Mouse (Mus musculus) intestine, embryonic 14.5 days (tissue): ENCODE measurements at regions not wholly inside any gene's neighbourhood (a gene's known extent, or its start where the extent isn't known, plus 50 kb on each side); places are given as distances from the start of the nearest gene placed in this dataset.

Source experiments
- ATAC-seq: fragments of 200-750 bp; cut with Nextera tagmentation; replicated peaks from 2 replicates; pipeline ENCODE4 v1.8.0; 2017; ENCODE audit warnings: low read depth, moderate number of reproducible peaks, moderate TSS enrichment, moderate library complexity; ENCODE audit not compliant: low FRiP score, low TSS enrichment
- DNase-seq: peaks from one replicate; pipeline ENCODE4 v3.0.0-alpha.2; 2018; ENCODE audit warnings: low spot score
- H3K27ac ChIP-seq: fragments of 300-500 bp; sonication (generic); 2 replicates; pipeline ENCODE4 v1.5.1; 2014; ENCODE audit warnings: low read depth, mild to moderate bottlenecking, control low read depth
- H3K27me3 ChIP-seq: fragments of 300-500 bp; sonication (generic); replicated peaks from 2 replicates; pipeline ENCODE4 v1.6.1; 2014; ENCODE audit warnings: low read length, control low read depth; ENCODE audit not compliant: control insufficient read depth, insufficient read depth
- H3K36me3 ChIP-seq: fragments of 300-500 bp; sonication (generic); 2 replicates; pipeline ENCODE4 v1.6.1; 2014; ENCODE audit warnings: low read length, control low read depth; ENCODE audit not compliant: control insufficient read depth, insufficient read depth
- H3K4me1 ChIP-seq: fragments of 300-500 bp; sonication (generic); replicated peaks from 2 replicates; pipeline ENCODE4 v1.6.1; 2014; ENCODE audit warnings: low read length, control low read depth, mixed read lengths; ENCODE audit not compliant: control insufficient read depth, insufficient read depth
- H3K4me2 ChIP-seq: fragments of 300-500 bp; sonication (generic); 2 replicates; pipeline ENCODE4 v1.6.1; 2014; ENCODE audit warnings: low read length
- H3K4me3 ChIP-seq: fragments of 300-500 bp; sonication (generic); 2 replicates; pipeline ENCODE4 v1.5.1; 2014; ENCODE audit warnings: low read depth, low read length, control low read depth, mixed read lengths
- H3K9ac ChIP-seq: fragments of 300-500 bp; sonication (generic); 2 replicates; pipeline ENCODE4 v1.6.1; 2014; ENCODE audit warnings: mild to moderate bottlenecking, low read length
- H3K9me3 ChIP-seq: fragments of 300-500 bp; sonication (generic); 2 replicates; pipeline ENCODE4 v1.6.1; 2016; ENCODE audit warnings: low read length, control low read depth; ENCODE audit not compliant: control insufficient read depth
- WGBS: fragments of 180-500 bp; shearing (Covaris S2); extraction: QIAGEN DNeasy Blood & Tissue Kit; methylation state at CpG from one replicate; pipeline ENCODE4 v1.1.7; 2014; 5-methylcytosine and 5-hydroxymethylcytosine counted together

- ATAC-seq = no peak
- peak overlapping the region; percentile 80 for H3K27ac ChIP-seq
- no peaks in the 10 kb centered on the region for H3K36me3 ChIP-seq
- peaks cover 24% of the 10 kb centered on the region for H3K4me1 ChIP-seq
- 0 out of 2 replicates have a peak overlapping the region, but pooled peaks have one; percentile 25 for H3K9ac ChIP-seq
- no peaks in the 10 kb centered on the region for H3K27me3 ChIP-seq
- H3K9me3 ChIP-seq = no peaks in the 10 kb centered on the region
- no peak for DNase-seq
- H3K4me3 ChIP-seq = no peak overlapping the region
- H3K4me2 ChIP-seq = no peak overlapping the region
- WGBS = 75% methylated on average over 10 of the region's 10 CpGs
Measured at GRCm38 (mm10) chr17:84111787-84112370, 75.9 kb downstream of the Zfp36l2 start.

- Histone ChIP-seq H3K36me3 (no peaks in the 10 kb centered on the region), H3K9me3 (no peaks in the 10 kb centered on the region), H3K4me2 (no peak overlapping the region), H3K9ac (no peak overlapping the region), H3K27ac (no peak overlapping the region), H3K4me1 (peaks cover 23% of the 10 kb centered on the region), H3K4me3 (no peak overlapping the region), H3K27me3 (no peaks in the 10 kb centered on the region)
- DNase-seq = no peak
- ATAC-seq = no peak
- 82% methylated on average over 9 of the region's 9 CpGs for WGBS
Measured at GRCm38 (mm10) chr17:84110945-84111344, 76.8 kb downstream of the Zfp36l2 start.

GRCm38 (mm10) chr17:84110000-84110695 is 77.6 kb downstream of the Zfp36l2 start:
- H3K9ac ChIP-seq = no peak overlapping the region
- H3K27me3 ChIP-seq = no peaks in the 10 kb centered on the region
- no peak overlapping the region for H3K27ac ChIP-seq
- H3K36me3 ChIP-seq = no peaks in the 10 kb centered on the region
- no peaks in the 10 kb centered on the region for H3K9me3 ChIP-seq
- ATAC-seq (no peak), DNase-seq (no peak)
- WGBS = 67% methylated on average over 9 of the region's 9 CpGs
- H3K4me3 ChIP-seq = no peak overlapping the region
- H3K4me1 ChIP-seq = peaks cover 19% of the 10 kb centered on the region
- H3K4me2 ChIP-seq = no peak overlapping the region

GRCm38 (mm10) chr17:84107946-84108686 is 79.6 kb downstream of the Zfp36l2 start:
- Histone ChIP-seq H3K27ac (no peak overlapping the region), H3K4me1 (peaks cover 14% of the 10 kb centered on the region), H3K9ac (no peak overlapping the region), H3K36me3 (no peaks in the 10 kb centered on the region), H3K4me2 (no peak overlapping the region), H3K4me3 (no peak overlapping the region), H3K27me3 (no peaks in the 10 kb centered on the region), H3K9me3 (no peaks in the 10 kb centered on the region)
- DNase-seq (no peak), ATAC-seq (no peak)
- 85% methylated on average over 8 of the region's 8 CpGs for WGBS

- WGBS = 74% methylated on average over 3 of the region's 3 CpGs
- no peak for ATAC-seq
- Histone ChIP-seq H3K27me3 (no peaks in the 10 kb centered on the region), H3K27ac (no peak overlapping the region), H3K4me1 (peaks cover 8% of the 10 kb centered on the region), H3K4me2 (no peak overlapping the region), H3K4me3 (no peak overlapping the region), H3K36me3 (no peaks in the 10 kb centered on the region), H3K9me3 (no peaks in the 10 kb centered on the region), H3K9ac (no peak overlapping the region)
- DNase-seq = no peak
Measured at GRCm38 (mm10) chr17:84107497-84107896, 80.2 kb downstream of the Zfp36l2 start.

- ATAC-seq = no peak
- Histone ChIP-seq H3K36me3 (no peaks in the 10 kb centered on the region), H3K27me3 (no peaks in the 10 kb centered on the region), H3K9ac (no peak overlapping the region), H3K9me3 (no peaks in the 10 kb centered on the region), H3K4me1 (peaks cover 6% of the 10 kb centered on the region), H3K27ac (no peak overlapping the region), H3K4me3 (no peak overlapping the region), H3K4me2 (no peak overlapping the region)
- DNase-seq = no peak
- WGBS = 55% methylated on average over 7 of the region's 7 CpGs
Measured at GRCm38 (mm10) chr17:84104242-84104641, 83.5 kb downstream of the Zfp36l2 start.

- Histone ChIP-seq H3K4me1 (peaks cover 6% of the 10 kb centered on the region), H3K4me3 (no peak overlapping the region), H3K9ac (no peak overlapping the region), H3K27ac (no peak overlapping the region), H3K36me3 (no peaks in the 10 kb centered on the region), H3K27me3 (no peaks in the 10 kb centered on the region), H3K9me3 (no peaks in the 10 kb centered on the region), H3K4me2 (no peak overlapping the region)
- WGBS = 77% methylated on average over 7 of the region's 7 CpGs
- DNase-seq (no peak), ATAC-seq (no peak)
Measured at GRCm38 (mm10) chr17:84103344-84103743, 84.4 kb downstream of the Zfp36l2 start.

- H3K4me3 ChIP-seq = no peak overlapping the region
- peaks cover 10% of the 10 kb centered on the region for H3K4me1 ChIP-seq
- H3K27me3 ChIP-seq = no peaks in the 10 kb centered on the region
- no peaks in the 10 kb centered on the region for H3K36me3 ChIP-seq
- H3K27ac ChIP-seq = no peak overlapping the region
- H3K9ac ChIP-seq = no peak overlapping the region
- 22% methylated on average over 1 of the region's 1 CpGs for WGBS
- ATAC-seq = no peak
- DNase-seq = no peak
- H3K4me2 ChIP-seq = no peak overlapping the region
- no peaks in the 10 kb centered on the region for H3K9me3 ChIP-seq
Measured at GRCm38 (mm10) chr17:84101652-84102051, 86.1 kb downstream of the Zfp36l2 start.
